Mouse (Mus musculus) E14TG2a.4 (cell line): ENCODE measurements at regions not wholly inside any gene's neighbourhood (a gene's known extent, or its start where the extent isn't known, plus 50 kb on each side); places are given as distances from the start of the nearest gene placed in this dataset.

Experiments
- CTCF ChIP-seq: conservative IDR thresholded peaks from 2 replicates; pipeline ENCODE4 v1.5.1; 2014; ENCODE audit warnings: low read length
- NANOG ChIP-seq: IDR thresholded peaks from 2 replicates; pipeline ENCODE4 v1.6.1; 2014; ENCODE audit warnings: borderline replicate concordance, low read length, mixed read lengths
- POU5F1 ChIP-seq: IDR thresholded peaks from 2 replicates; pipeline ENCODE4 v1.6.1; 2014; ENCODE audit warnings: low read length, borderline replicate concordance

- TF ChIP-seq CTCF (no peak), POU5F1 (no peak), NANOG (no peak)
Measured at GRCm38 (mm10) chr13:63678265-63679260, 105.2 kb upstream of the Ptch1 start.
